Mouse (Mus musculus) liver, embryonic 12.5 days (tissue): Measurements from ENCODE around the gene Abca13. TPM values are rescaled to one million over a fixed set of nuclear protein-coding genes. Genes with fewer than 3 reads are reported as not detected.

Experiments used
- ATAC-seq: fragments of 200-750 bp; cut with Nextera tagmentation; 2 replicates; pipeline ENCODE4 v1.8.0; 2017; ENCODE audit warnings: moderate number of reproducible peaks, mild to moderate bottlenecking, moderate library complexity
- H3K27ac ChIP-seq: fragments of 300-500 bp; sonication (generic); 2 replicates; pipeline ENCODE4 v1.5.1; 2016; ENCODE audit warnings: mild to moderate bottlenecking
- H3K27me3 ChIP-seq: fragments of 300-500 bp; sonication (generic); replicated peaks from 2 replicates; pipeline ENCODE4 v1.6.1; 2016; ENCODE audit warnings: mild to moderate bottlenecking, moderate library complexity
- H3K36me3 ChIP-seq: fragments of 300-500 bp; sonication (generic); 2 replicates; pipeline ENCODE4 v1.6.1; 2016; ENCODE audit warnings: mild to moderate bottlenecking, moderate library complexity
- H3K4me1 ChIP-seq: fragments of 300-500 bp; sonication (generic); 2 replicates; pipeline ENCODE4 v1.6.1; 2016
- H3K4me2 ChIP-seq: fragments of 300-500 bp; sonication (generic); 2 replicates; pipeline ENCODE4 v1.6.1; 2016; ENCODE audit warnings: mild to moderate bottlenecking, moderate library complexity
- H3K4me3 ChIP-seq: fragments of 300-500 bp; sonication (generic); 2 replicates; pipeline ENCODE4 v1.5.1; 2016; ENCODE audit warnings: mild to moderate bottlenecking, moderate library complexity
- H3K9ac ChIP-seq: fragments of 300-500 bp; sonication (generic); 2 replicates; pipeline ENCODE4 v1.6.1; 2016; ENCODE audit warnings: mild to moderate bottlenecking, moderate library complexity
- H3K9me3 ChIP-seq: fragments of 300-500 bp; sonication (generic); replicated peaks from 2 replicates; pipeline ENCODE4 v1.6.1; 2016; ENCODE audit warnings: mild to moderate bottlenecking, moderate library complexity
- WGBS: fragments of 180-500 bp; shearing (Covaris S2); methylation state at CpG from one replicate; pipeline ENCODE4 v1.1.7; 2016; ENCODE audit not compliant: insufficient replicate concordance; 5-methylcytosine and 5-hydroxymethylcytosine counted together
- polyA plus RNA-seq: library from polyadenylated mRNA; unstranded; fragments of >200 nt; fragmentation: Nextera tagmentation; extraction: Ambion mirVana; gene quantifications from 2 replicates; pipeline ENCODE4 v1.2.1, GENCODE M21; 2016

Abca13 gene
- polyA plus RNA-seq, 1 experiment from 2014 or later: 0.04 TPM

- Histone ChIP-seq H3K36me3 (no peaks in the 10 kb centered on the region), H3K27ac (no peak overlapping the region), H3K4me2 (no peak overlapping the region), H3K27me3 (no peaks in the 10 kb centered on the region), H3K9me3 (no peaks in the 10 kb centered on the region), H3K4me1 (no peaks in the 10 kb centered on the region), H3K9ac (no peak overlapping the region), H3K4me3 (no peak overlapping the region)
- 70% methylated on average over 2 of the region's 2 CpGs for WGBS
- no peak for ATAC-seq
Observed at GRCm38 (mm10) chr11:9622888-9623287, 431.1 kb downstream of the Abca13 start.

GRCm38 (mm10) chr11:9624753-9625152 lies 433.0 kb downstream of the Abca13 start:
- H3K36me3 ChIP-seq: no peaks in the 10 kb centered on the region
- 59% methylated on average over 1 of the region's 1 CpGs for WGBS

GRCm38 (mm10) chr11:9625812-9626211 lies 434.1 kb downstream of the Abca13 start:
- H3K9me3 ChIP-seq: no peaks in the 10 kb centered on the region
- H3K27ac ChIP-seq: no peak overlapping the region
- H3K4me1 ChIP-seq: no peaks in the 10 kb centered on the region
- no peaks in the 10 kb centered on the region for H3K27me3 ChIP-seq
- no peaks in the 10 kb centered on the region for H3K36me3 ChIP-seq
- no peak for ATAC-seq
- H3K4me2 ChIP-seq: no peak overlapping the region
- no peak overlapping the region for H3K4me3 ChIP-seq
- WGBS: 73% methylated on average over 1 of the region's 1 CpGs
- no peak overlapping the region for H3K9ac ChIP-seq

More at GRCm38 (mm10) chr11:9624753-9625152, 433.0 kb downstream of the Abca13 start:
- H3K27ac ChIP-seq: no peak overlapping the region
- no peak for ATAC-seq
- no peak overlapping the region for H3K4me2 ChIP-seq
- H3K9ac ChIP-seq: no peak overlapping the region
- no peak overlapping the region for H3K4me3 ChIP-seq
- no peaks in the 10 kb centered on the region for H3K4me1 ChIP-seq
- no peaks in the 10 kb centered on the region for H3K9me3 ChIP-seq
- no peaks in the 10 kb centered on the region for H3K27me3 ChIP-seq

GRCm38 (mm10) chr11:9647272-9647671 lies 455.5 kb downstream of the Abca13 start:
- no peaks in the 10 kb centered on the region for H3K27me3 ChIP-seq
- no peak for ATAC-seq
- no peak overlapping the region for H3K4me3 ChIP-seq
- WGBS: 63% methylated on average over 3 of the region's 3 CpGs
- no peak overlapping the region for H3K4me2 ChIP-seq
- no peaks in the 10 kb centered on the region for H3K9me3 ChIP-seq
- H3K4me1 ChIP-seq: no peaks in the 10 kb centered on the region
- H3K9ac ChIP-seq: no peak overlapping the region
- H3K27ac ChIP-seq: no peak overlapping the region
- H3K36me3 ChIP-seq: no peaks in the 10 kb centered on the region

- Histone ChIP-seq H3K27me3 (no peaks in the 10 kb centered on the region), H3K4me1 (no peaks in the 10 kb centered on the region), H3K9ac (no peak overlapping the region), H3K36me3 (no peaks in the 10 kb centered on the region), H3K9me3 (no peaks in the 10 kb centered on the region), H3K4me2 (no peak overlapping the region), H3K4me3 (no peak overlapping the region), H3K27ac (no peak overlapping the region)
- ATAC-seq: no peak
- 38% methylated on average over 3 of the region's 3 CpGs for WGBS
Observed at GRCm38 (mm10) chr11:9647991-9648390, 456.2 kb downstream of the Abca13 start.

GRCm38 (mm10) chr11:9666648-9667255 lies 475.0 kb downstream of the Abca13 start:
- ATAC-seq: no peak
- WGBS: 56% methylated on average over 3 of the region's 3 CpGs
- H3K9me3 ChIP-seq: no peaks in the 10 kb centered on the region

GRCm38 (mm10) chr11:9669430-9669829 lies 477.7 kb downstream of the Abca13 start:
- Histone ChIP-seq H3K4me2 (no peak overlapping the region), H3K4me1 (no peaks in the 10 kb centered on the region), H3K27me3 (no peaks in the 10 kb centered on the region), H3K4me3 (no peak overlapping the region), H3K36me3 (no peaks in the 10 kb centered on the region), H3K27ac (no peak overlapping the region), H3K9ac (no peak overlapping the region), H3K9me3 (no peaks in the 10 kb centered on the region)
- 44% methylated on average over 1 of the region's 1 CpGs for WGBS
- no peak for ATAC-seq

More at GRCm38 (mm10) chr11:9666648-9667255, 475.0 kb downstream of the Abca13 start:
- H3K36me3 ChIP-seq: no peaks in the 10 kb centered on the region
- no peak overlapping the region for H3K4me2 ChIP-seq
- H3K4me3 ChIP-seq: no peak overlapping the region
- H3K4me1 ChIP-seq: no peaks in the 10 kb centered on the region
- no peak overlapping the region for H3K27ac ChIP-seq
- H3K27me3 ChIP-seq: no peaks in the 10 kb centered on the region
- H3K9ac ChIP-seq: no peak overlapping the region

- Histone ChIP-seq H3K4me2 (no peak overlapping the region), H3K27ac (no peak overlapping the region), H3K9me3 (no peaks in the 10 kb centered on the region), H3K36me3 (no peaks in the 10 kb centered on the region), H3K4me1 (no peaks in the 10 kb centered on the region), H3K9ac (no peak overlapping the region), H3K4me3 (no peak overlapping the region), H3K27me3 (no peaks in the 10 kb centered on the region)
- no peak for ATAC-seq
- WGBS: 70% methylated on average over 2 of the region's 2 CpGs
Observed at GRCm38 (mm10) chr11:9684952-9685351, 493.2 kb downstream of the Abca13 start.

GRCm38 (mm10) chr11:9705190-9705589 lies 513.4 kb downstream of the Abca13 start:
- Histone ChIP-seq H3K27me3 (no peaks in the 10 kb centered on the region), H3K27ac (no peak overlapping the region), H3K4me3 (no peak overlapping the region), H3K4me2 (no peak overlapping the region), H3K36me3 (no peaks in the 10 kb centered on the region), H3K9ac (no peak overlapping the region), H3K9me3 (no peaks in the 10 kb centered on the region), H3K4me1 (no peaks in the 10 kb centered on the region)
- WGBS: 44% methylated on average over 3 of the region's 3 CpGs
- ATAC-seq: no peak

GRCm38 (mm10) chr11:9727810-9728490 lies 536.2 kb downstream of the Abca13 start:
- H3K9ac ChIP-seq: no peak overlapping the region
- no peaks in the 10 kb centered on the region for H3K9me3 ChIP-seq
- ATAC-seq: no peak
- no peaks in the 10 kb centered on the region for H3K4me1 ChIP-seq
- H3K36me3 ChIP-seq: no peaks in the 10 kb centered on the region
- H3K27me3 ChIP-seq: no peaks in the 10 kb centered on the region
- WGBS: 58% methylated on average over 2 of the region's 2 CpGs
- no peak overlapping the region for H3K4me2 ChIP-seq
- H3K27ac ChIP-seq: no peak overlapping the region
- no peak overlapping the region for H3K4me3 ChIP-seq

GRCm38 (mm10) chr11:9731300-9731699 lies 539.6 kb downstream of the Abca13 start:
- no peak overlapping the region for H3K9ac ChIP-seq
- H3K36me3 ChIP-seq: no peaks in the 10 kb centered on the region
- 57% methylated on average over 1 of the region's 1 CpGs for WGBS
- no peak overlapping the region for H3K4me2 ChIP-seq
- no peak overlapping the region for H3K4me3 ChIP-seq
- H3K9me3 ChIP-seq: no peaks in the 10 kb centered on the region
- H3K4me1 ChIP-seq: no peaks in the 10 kb centered on the region
- no peak for ATAC-seq
- no peaks in the 10 kb centered on the region for H3K27me3 ChIP-seq
- H3K27ac ChIP-seq: no peak overlapping the region
